Mouse (Mus musculus) bone marrow, adult 2 months (tissue): ENCODE measurements around the gene Pgap3. TPM values are rescaled to one million over a fixed set of nuclear protein-coding genes. Genes with fewer than 3 reads are reported as not detected.

ENCODE experiments used
- H3K27ac ChIP-seq: fragments of 200-500 bp; 2 replicates; pipeline ENCODE4 v1.5.1; 2012; ENCODE audit warnings: low read depth, mild to moderate bottlenecking, control low read depth, inconsistent platforms, low read length; ENCODE audit not compliant: control insufficient read depth, poor library complexity, insufficient read depth
- H3K4me1 ChIP-seq: fragments of 200-500 bp; 2 replicates; pipeline ENCODE4 v1.6.1; 2011; ENCODE audit warnings: low read length; ENCODE audit not compliant: control insufficient read depth, insufficient read depth
- H3K4me3 ChIP-seq: fragments of 200-500 bp; replicated peaks from 2 replicates; pipeline ENCODE3; 2011; ENCODE audit warnings: mild to moderate bottlenecking, low read depth, low read length, control low read depth; ENCODE audit not compliant: control insufficient read depth
- CTCF ChIP-seq: fragments of 200-500 bp; IDR thresholded peaks from 2 replicates; pipeline ENCODE4 v1.5.1; 2011; ENCODE audit warnings: low read length, control low read depth; ENCODE audit not compliant: control insufficient read depth, insufficient read depth
- POLR2A ChIP-seq: fragments of 200-500 bp; IDR thresholded peaks from 2 replicates; pipeline ENCODE4 v1.6.1; 2011; ENCODE audit warnings: low read depth, mild to moderate bottlenecking, control low read depth, low read length, borderline replicate concordance; ENCODE audit not compliant: control insufficient read depth
- WGBS: fragments of 180-500 bp; shearing (Covaris S2); methylation state at CpG from one replicate; pipeline ENCODE4 v1.1.7; 2018; 5-methylcytosine and 5-hydroxymethylcytosine counted together
- polyA plus RNA-seq: library from polyadenylated mRNA; stranded (reverse); fragments of >200 nt; gene quantifications from 2 replicates; pipeline ENCODE4 v1.2.4, GENCODE M21; 2011; ENCODE audit warnings: low replicate concordance; ENCODE audit not compliant: missing spikeins, insufficient read depth, insufficient read length

Pgap3 gene
- polyA plus RNA-seq, 1 experiment = 2.7 TPM

- TF ChIP-seq POLR2A (no peak), CTCF (no peak)
- Histone ChIP-seq H3K4me1 (no peaks in the 10 kb centered on the region), H3K27ac (no peak overlapping the region), H3K4me3 (no peak overlapping the region)
- WGBS = 75% methylated on average over 6 of the region's 6 CpGs
Observed at GRCm38 (mm10) chr11:98406621-98407020, 6.3 kb upstream of the Pgap3 start.

GRCm38 (mm10) chr11:98400816-98401215 lies 526 bp upstream of the Pgap3 start:
- WGBS = 48% methylated on average over 3 of the region's 3 CpGs
- no peak for TF ChIP-seq POLR2A
- TF ChIP-seq CTCF = no peak
- H3K4me1 ChIP-seq = no peaks in the 10 kb centered on the region; the same call in 1 of the 2 replicates
- no peak overlapping the region for H3K27ac ChIP-seq
- no peak overlapping the region for H3K4me3 ChIP-seq

- TF ChIP-seq POLR2A (no peak), CTCF (no peak)
- Histone ChIP-seq H3K27ac (no peak overlapping the region), H3K4me1 (peaks cover 2% of the 10 kb centered on the region), H3K4me3 (no peak overlapping the region)
- WGBS = 88% methylated on average over 7 of the region's 7 CpGs
Observed at GRCm38 (mm10) chr11:98397946-98398345, 2.3 kb downstream of the Pgap3 start.

GRCm38 (mm10) chr11:98395041-98395440 lies 5.2 kb downstream of the Pgap3 start:
- TF ChIP-seq CTCF (no peak), POLR2A (no peak)
- Histone ChIP-seq H3K4me3 (no peak overlapping the region), H3K4me1 (peaks cover 2% of the 10 kb centered on the region), H3K27ac (peak overlapping the region; percentile 39)
- WGBS = 44% methylated on average over 4 of the region's 4 CpGs

GRCm38 (mm10) chr11:98394301-98394700 lies 6.0 kb downstream of the Pgap3 start:
- H3K4me1 ChIP-seq = peaks cover 2% of the 10 kb centered on the region
- 76% methylated on average over 6 of the region's 6 CpGs for WGBS

GRCm38 (mm10) chr11:98393317-98393716 lies 7.0 kb downstream of the Pgap3 start:
- H3K4me1 ChIP-seq = peaks cover 2% of the 10 kb centered on the region
- H3K4me3 ChIP-seq = no peak overlapping the region
- TF ChIP-seq POLR2A (0 out of 2 replicates have a peak, but pooled peaks have one; percentile 33), CTCF (no peak)
- peak overlapping the region; percentile 78 for H3K27ac ChIP-seq
- WGBS = 16% methylated on average over 6 of the region's 6 CpGs

More at GRCm38 (mm10) chr11:98394301-98394700, 6.0 kb downstream of the Pgap3 start:
- Histone ChIP-seq H3K4me3 (no peak overlapping the region), H3K27ac (no peak overlapping the region; the same call in 1 of the 2 replicates)
- no peak for TF ChIP-seq CTCF
- no peak for TF ChIP-seq POLR2A

- peak overlapping the region; percentile 78 for H3K27ac ChIP-seq
- WGBS = 11% methylated on average over 4 of the region's 4 CpGs
- TF ChIP-seq CTCF (no peak), POLR2A (0 out of 2 replicates have a peak, but pooled peaks have one; percentile 10)
- peaks cover 2% of the 10 kb centered on the region for H3K4me1 ChIP-seq
- no peak overlapping the region for H3K4me3 ChIP-seq
Observed at GRCm38 (mm10) chr11:98392645-98393044, 7.6 kb downstream of the Pgap3 start.

GRCm38 (mm10) chr11:98392034-98392433 lies 8.3 kb downstream of the Pgap3 start:
- H3K4me3 ChIP-seq = no peak overlapping the region
- no peak for TF ChIP-seq POLR2A
- no peak for TF ChIP-seq CTCF
- no peak overlapping the region for H3K27ac ChIP-seq
- H3K4me1 ChIP-seq = peaks cover 2% of the 10 kb centered on the region
- WGBS = 49% methylated on average over 8 of the region's 8 CpGs

- TF ChIP-seq POLR2A (no peak), CTCF (no peak)
- no peak overlapping the region for H3K4me3 ChIP-seq
- H3K4me1 ChIP-seq = peaks cover 2% of the 10 kb centered on the region
- H3K27ac ChIP-seq = no peak overlapping the region
- 90% methylated on average over 12 of the region's 12 CpGs for WGBS
Observed at GRCm38 (mm10) chr11:98390141-98390540, 10.1 kb downstream of the Pgap3 start.
